Mouse (Mus musculus): Measurements from ENCODE around the gene Acy3.
A peak's percentile ranks its signal among the peaks of the same experiment; 100 is the strongest.
"Not testable (repeated sequence)": the region's sequence is repeated elsewhere in the genome, so short reads cannot be mapped to it uniquely, and the experiment has no call there.

Acy3 gene

GRCm38 (mm10) chr19:3986334-3986733 lies at the start of gene Acy3:
Gene Acy3 (plus strand): TSS chr19:3986570.
- peak; percentile 60 for DNase-seq (ENCODE audit: low spot score)

- no peak for DNase-seq (ENCODE audit: low spot score)
Observed at GRCm38 (mm10) chr19:3942315-3942714, 44.1 kb upstream of the Acy3 start.

- no peak for DNase-seq (ENCODE audit: low spot score)
Observed at GRCm38 (mm10) chr19:3942986-3943735, 43.2 kb upstream of the Acy3 start.

- DNase-seq (ENCODE audit: low spot score): no peak
Observed at GRCm38 (mm10) chr19:3945872-3946564, 40.4 kb upstream of the Acy3 start.

- DNase-seq (ENCODE audit: low spot score): peak; percentile 68
Observed at GRCm38 (mm10) chr19:3946715-3947114, 39.7 kb upstream of the Acy3 start.

- DNase-seq (ENCODE audit: low spot score): no peak
Observed at GRCm38 (mm10) chr19:3947813-3948212, 38.6 kb upstream of the Acy3 start.

DNA sequence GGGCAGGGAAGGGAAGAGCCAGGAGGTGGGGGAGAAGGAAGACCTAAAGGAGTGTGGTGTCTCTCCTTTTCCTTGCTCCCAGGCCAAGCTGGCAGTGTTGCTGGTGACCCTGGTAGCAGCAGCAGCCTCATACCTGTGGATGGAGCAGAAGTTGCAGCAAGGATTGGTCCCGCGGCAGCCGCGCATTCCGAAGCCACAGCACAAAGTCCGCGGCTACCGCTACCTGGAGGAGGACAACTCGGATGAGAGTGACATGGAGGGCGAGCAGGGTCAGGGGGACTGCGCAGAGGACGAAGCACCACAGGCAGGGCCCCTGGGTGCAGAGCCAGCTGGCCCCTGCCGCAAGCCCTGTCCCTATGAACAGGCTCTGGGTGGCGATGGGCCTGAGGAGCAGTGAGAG lies 37.8 kb upstream of the Acy3 start:
- DNase-seq (ENCODE audit: low spot score): no peak

DNA sequence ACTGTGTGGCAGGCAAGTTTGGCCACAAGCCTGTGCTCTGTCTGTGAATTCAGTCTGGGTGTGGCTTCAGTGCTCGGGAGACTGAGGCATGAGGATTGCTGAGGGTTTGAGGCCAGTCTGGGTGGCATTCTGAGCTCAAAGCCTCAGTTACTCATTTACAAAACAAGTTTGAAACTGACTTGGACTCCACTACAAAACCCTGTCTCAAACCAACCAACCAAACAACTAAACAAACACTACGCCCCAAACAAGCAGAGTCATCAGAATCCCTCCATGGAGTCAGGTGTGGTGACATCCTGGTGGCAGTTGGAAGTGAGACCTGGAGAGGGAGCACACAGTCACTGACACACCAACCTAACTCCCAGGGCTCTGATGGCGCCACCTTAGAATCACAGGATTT lies 36.0 kb upstream of the Acy3 start:
- no peak for DNase-seq (ENCODE audit: low spot score)

DNA sequence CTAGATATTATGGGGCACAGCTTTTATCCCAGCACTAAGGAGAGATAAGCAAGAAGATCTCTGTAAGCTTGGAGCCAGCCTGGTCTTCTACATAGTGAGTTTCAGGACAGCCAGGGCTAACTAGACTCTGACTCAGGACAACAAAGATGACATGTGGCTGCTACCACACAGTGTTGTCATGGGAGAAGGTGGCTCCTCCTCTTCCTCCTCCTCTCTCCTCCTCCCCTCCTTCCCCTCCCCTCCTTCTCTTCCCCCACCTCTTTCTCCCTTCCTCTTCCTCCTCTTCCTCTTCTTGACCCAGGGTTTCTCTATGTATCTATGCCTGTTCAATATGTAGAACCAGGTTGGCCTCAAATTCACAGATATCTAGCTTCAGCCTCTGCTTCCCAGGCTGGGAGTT lies 34.9 kb upstream of the Acy3 start:
- DNase-seq (ENCODE audit: low spot score): no peak

DNA sequence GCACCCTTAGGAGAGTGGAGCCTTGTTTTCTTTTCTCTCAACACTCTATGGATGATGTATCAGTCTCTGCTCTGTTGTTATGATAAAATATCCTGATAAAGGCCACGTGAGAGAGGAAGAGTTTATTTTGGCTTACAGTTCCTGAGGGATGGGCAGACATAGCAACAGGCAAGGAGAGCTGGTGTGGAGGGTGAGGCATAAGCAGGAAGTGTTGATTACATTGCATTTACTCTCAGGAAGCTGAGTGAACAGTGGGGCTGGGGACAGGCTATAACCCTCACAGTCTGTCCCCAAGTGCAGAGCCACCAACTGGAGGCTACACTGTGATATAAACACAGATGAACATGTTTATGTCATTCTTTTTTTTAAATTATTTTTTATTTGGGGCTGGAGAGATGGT lies 34.3 kb upstream of the Acy3 start:
- DNase-seq (ENCODE audit: low spot score): no peak

- no peak for DNase-seq (ENCODE audit: low spot score)
Observed at GRCm38 (mm10) chr19:3955033-3955432, 31.3 kb upstream of the Acy3 start.

- no peak for DNase-seq (ENCODE audit: low spot score)
Observed at GRCm38 (mm10) chr19:3955804-3956203, 30.6 kb upstream of the Acy3 start.

GRCm38 (mm10) chr19:3957296-3958036 lies 28.9 kb upstream of the Acy3 start:
- not testable (repeated sequence) for DNase-seq (ENCODE audit: low spot score)

GRCm38 (mm10) chr19:3958470-3958869 lies 27.9 kb upstream of the Acy3 start, which contains the start of gene Aldh3b3:
Gene Aldh3b3 (plus strand): TSS chr19:3958645.
- DNase-seq (ENCODE audit: low spot score): no peak

DNA sequence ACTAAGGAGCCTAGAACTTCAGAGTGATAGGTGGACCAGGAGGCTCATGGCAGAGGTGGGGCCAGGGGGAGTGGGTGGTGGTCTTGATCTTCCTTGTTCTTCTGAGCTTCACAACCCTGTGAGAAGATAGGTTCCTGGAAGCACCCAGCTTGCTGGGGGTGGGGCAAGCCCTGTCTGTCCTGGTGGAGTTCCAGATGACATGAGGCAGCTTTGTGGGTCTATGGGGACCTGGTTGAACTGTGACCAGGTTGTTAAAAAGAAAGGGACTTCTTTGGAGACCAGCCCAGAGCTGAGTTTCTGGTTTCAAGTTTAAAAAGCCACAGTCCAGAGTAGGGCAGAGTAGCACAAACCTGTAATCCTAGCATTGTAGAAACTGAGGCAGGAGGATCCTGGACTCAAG lies 27.3 kb upstream of the Acy3 start:
- DNase-seq (ENCODE audit: low spot score): no peak

DNA sequence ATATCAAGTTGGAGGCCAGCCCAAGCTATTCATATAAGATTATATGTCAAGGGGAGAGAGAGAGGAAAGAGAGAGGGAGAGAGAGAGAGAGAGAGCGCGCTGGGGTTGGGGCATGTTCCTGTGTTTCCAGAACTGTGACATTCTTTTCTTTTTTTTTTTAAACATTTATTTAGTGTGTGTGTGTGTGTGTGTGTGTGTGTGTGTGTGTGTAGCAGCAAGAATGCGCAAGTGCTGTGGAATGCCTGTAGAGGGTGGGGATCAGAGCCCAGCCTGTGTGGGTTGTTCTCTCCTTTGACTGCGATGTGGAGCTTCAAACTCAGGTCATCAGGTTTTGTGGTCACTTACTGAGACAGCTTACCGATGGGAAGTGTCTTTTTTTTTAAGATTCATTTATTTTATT lies 26.2 kb upstream of the Acy3 start:
- no peak for DNase-seq (ENCODE audit: low spot score)

DNA sequence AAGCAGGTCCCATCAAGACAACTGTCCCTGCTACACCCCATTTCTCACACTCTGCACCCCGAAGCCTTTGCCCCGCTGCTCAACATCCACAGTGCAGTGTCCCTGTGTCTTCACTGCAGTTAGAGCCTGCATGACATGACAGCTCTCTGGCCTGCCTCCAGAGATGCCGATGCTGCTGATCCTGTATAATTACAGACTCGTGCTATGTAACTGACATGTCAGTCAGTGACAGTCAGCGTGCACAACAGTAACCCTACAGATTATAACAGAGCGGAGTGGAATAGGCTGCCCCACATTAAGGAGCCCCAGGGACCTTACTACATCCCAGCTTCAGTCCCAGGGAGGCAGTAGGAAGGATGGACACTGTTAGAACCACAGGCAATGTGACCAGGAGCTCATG lies 24.6 kb upstream of the Acy3 start:
- DNase-seq (ENCODE audit: low spot score): not testable (repeated sequence)

GRCm38 (mm10) chr19:3962469-3962868 lies 23.9 kb upstream of the Acy3 start:
- DNase-seq (ENCODE audit: low spot score): no peak

DNA sequence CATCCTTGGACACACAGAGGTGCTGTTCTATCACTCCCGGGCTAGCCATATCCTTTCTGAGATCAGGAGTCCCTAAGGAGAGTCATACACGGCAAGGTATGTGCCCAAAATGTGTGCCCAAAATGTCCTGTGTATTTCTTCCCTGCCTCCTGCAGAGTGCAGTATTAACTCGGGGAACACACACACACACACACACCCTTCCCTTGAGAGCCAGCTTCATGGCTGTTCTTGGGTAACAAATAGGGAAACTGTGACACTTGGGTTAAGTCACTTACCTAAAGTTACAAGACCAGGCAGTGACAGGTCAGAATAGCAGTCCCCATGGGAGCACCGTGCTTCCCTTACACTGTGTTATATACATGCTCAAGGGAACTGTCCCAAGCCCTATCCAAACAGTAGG lies 22.3 kb upstream of the Acy3 start:
- no peak for DNase-seq (ENCODE audit: low spot score)

GRCm38 (mm10) chr19:3966330-3967075 lies 19.9 kb upstream of the Acy3 start:
- no peak for DNase-seq (ENCODE audit: low spot score)

GRCm38 (mm10) chr19:3967258-3967657 lies 19.1 kb upstream of the Acy3 start:
- no peak for DNase-seq (ENCODE audit: low spot score)

- peak; percentile 65 for DNase-seq (ENCODE audit: low spot score)
Observed at GRCm38 (mm10) chr19:3972229-3972628, 14.1 kb upstream of the Acy3 start, which contains the start of gene Aldh3b2. Gene Aldh3b2 (plus strand): TSS chr19:3972328.
